Mouse (Mus musculus) lung, embryonic 14.5 days (tissue): ENCODE data around the gene Setd3. TPM values are rescaled to one million over a fixed set of nuclear protein-coding genes. Genes with fewer than 3 reads are reported as not detected.
A peak's percentile ranks its signal among the peaks of the same experiment; 100 is the strongest.

ENCODE experiments used
- ATAC-seq: fragments of 200-750 bp; cut with Nextera tagmentation; 2 replicates; pipeline ENCODE4 v1.8.0; 2017; ENCODE audit warnings: mild to moderate bottlenecking, moderate TSS enrichment, moderate library complexity; ENCODE audit not compliant: insufficient read depth
- DNase-seq: peaks from one replicate; pipeline ENCODE4 v3.0.0-alpha.2; 2015
- H3K27ac ChIP-seq: fragments of 300-500 bp; sonication (generic); 2 replicates; pipeline ENCODE4 v1.5.1; 2014; ENCODE audit warnings: low read depth, mild to moderate bottlenecking, moderate library complexity
- H3K27me3 ChIP-seq: fragments of 300-500 bp; sonication (generic); 2 replicates; pipeline ENCODE4 v1.6.1; 2014; ENCODE audit warnings: low read length, control low read depth; ENCODE audit not compliant: insufficient read depth
- H3K36me3 ChIP-seq: fragments of 300-500 bp; sonication (generic); 2 replicates; pipeline ENCODE4 v1.6.1; 2014; ENCODE audit warnings: control low read depth; ENCODE audit not compliant: insufficient read depth
- H3K4me1 ChIP-seq: fragments of 300-500 bp; sonication (generic); 2 replicates; pipeline ENCODE4 v1.6.1; 2014; ENCODE audit warnings: antibody characterized with exemption, control low read depth; ENCODE audit not compliant: insufficient read depth
- H3K4me2 ChIP-seq: fragments of 300-500 bp; sonication (generic); 2 replicates; pipeline ENCODE4 v1.6.1; 2014; ENCODE audit warnings: mild to moderate bottlenecking
- H3K4me3 ChIP-seq: fragments of 300-500 bp; sonication (generic); 2 replicates; pipeline ENCODE4 v1.5.1; 2014; ENCODE audit warnings: low read depth, low read length
- H3K9ac ChIP-seq: fragments of 300-500 bp; sonication (generic); 2 replicates; pipeline ENCODE4 v1.6.1; 2014
- H3K9me3 ChIP-seq: fragments of 300-500 bp; sonication (generic); 2 replicates; pipeline ENCODE4 v1.6.1; 2016; ENCODE audit warnings: low read depth, low read length, control low read depth
- CTCF ChIP-seq: IDR thresholded peaks from 2 replicates; pipeline ENCODE4 v1.5.1; 2016; ENCODE audit warnings: antibody characterized with exemption, low read depth
- WGBS: fragments of 180-500 bp; shearing (Covaris S2); extraction: QIAGEN DNeasy Blood & Tissue Kit; methylation state at CpG from one replicate; pipeline ENCODE4 v1.1.7; 2014; 5-methylcytosine and 5-hydroxymethylcytosine counted together
- polyA plus RNA-seq: library from polyadenylated mRNA; unstranded; fragments of >200 nt; fragmentation: Nextera tagmentation; extraction: Ambion mirVana; gene quantifications from 2 replicates; pipeline ENCODE4 v1.2.1, GENCODE M21; 2014

Setd3 gene
- polyA plus RNA-seq, 1 experiment from 2014 or later, result 68.8 TPM

GRCm38 (mm10) chr12:108179321-108180266 lies 480 bp upstream of the Setd3 start, which contains the start of gene Ccnk:
Gene Ccnk (plus strand): TSS chr12:108179579.
- peaks cover 12% of the 10 kb centered on the region for H3K4me1 ChIP-seq
- ATAC-seq, result peak; percentile 97
- H3K36me3 ChIP-seq, result peaks cover 23% of the 10 kb centered on the region
- H3K4me3 ChIP-seq, result peak within 1 kb of the TSS; percentile 99
- peak within 1 kb of the TSS; percentile 93 for H3K27ac ChIP-seq
- WGBS, result under 1% methylated on average over 82 of the region's 82 CpGs
- H3K9me3 ChIP-seq, result no peaks in the 10 kb centered on the region
- H3K4me2 ChIP-seq, result peak within 1 kb of the TSS; percentile 90
- peak within 1 kb of the TSS; percentile 94 for H3K9ac ChIP-seq
- H3K27me3 ChIP-seq, result no peaks in the 10 kb centered on the region
- DNase-seq, result peak; percentile 100
- TF ChIP-seq CTCF, result peak; percentile 50

GRCm38 (mm10) chr12:108178331-108179245 lies 526 bp downstream of the Setd3 start:
- H3K36me3 ChIP-seq, result peaks cover 13% of the 10 kb centered on the region
- peak; percentile 67 for DNase-seq
- peak overlapping the region; percentile 99 for H3K4me3 ChIP-seq
- peak overlapping the region; percentile 93 for H3K27ac ChIP-seq
- no peaks in the 10 kb centered on the region for H3K27me3 ChIP-seq
- no peaks in the 10 kb centered on the region for H3K9me3 ChIP-seq
- H3K4me1 ChIP-seq, result peaks cover 12% of the 10 kb centered on the region
- H3K4me2 ChIP-seq, result peak overlapping the region; percentile 88
- no peak for TF ChIP-seq CTCF
- peak overlapping the region; percentile 94 for H3K9ac ChIP-seq
- ATAC-seq, result peak; percentile 42
- under 1% methylated on average over 101 of the region's 103 CpGs for WGBS

- Histone ChIP-seq H3K9me3 (no peaks in the 10 kb centered on the region), H3K4me3 (no peak overlapping the region), H3K4me2 (no peak overlapping the region), H3K27ac (no peak overlapping the region), H3K27me3 (no peaks in the 10 kb centered on the region), H3K4me1 (peaks cover 21% of the 10 kb centered on the region), H3K9ac (no peak overlapping the region), H3K36me3 (no peaks in the 10 kb centered on the region)
- DNase-seq (no peak), ATAC-seq (no peak)
- no peak for TF ChIP-seq CTCF
- WGBS, result 62% methylated on average over 3 of the region's 3 CpGs
Observed at GRCm38 (mm10) chr12:108176366-108176765, 2.7 kb downstream of the Setd3 start.

- no peaks in the 10 kb centered on the region for H3K27me3 ChIP-seq
- no peak overlapping the region for H3K4me3 ChIP-seq
- ATAC-seq (no peak), DNase-seq (no peak)
- WGBS, result 51% methylated on average over 8 of the region's 8 CpGs
- H3K9ac ChIP-seq, result no peak overlapping the region
- peaks cover 21% of the 10 kb centered on the region for H3K4me1 ChIP-seq
- no peaks in the 10 kb centered on the region for H3K36me3 ChIP-seq
- no peak overlapping the region for H3K27ac ChIP-seq
- TF ChIP-seq CTCF, result no peak
- H3K9me3 ChIP-seq, result no peaks in the 10 kb centered on the region
- no peak overlapping the region for H3K4me2 ChIP-seq
Observed at GRCm38 (mm10) chr12:108174606-108175505, 4.3 kb downstream of the Setd3 start.

GRCm38 (mm10) chr12:108172639-108173038 lies 6.5 kb downstream of the Setd3 start:
- no peak for TF ChIP-seq CTCF
- Histone ChIP-seq H3K9me3 (no peaks in the 10 kb centered on the region), H3K4me3 (no peak overlapping the region), H3K4me1 (peaks cover 17% of the 10 kb centered on the region), H3K27me3 (no peaks in the 10 kb centered on the region), H3K27ac (no peak overlapping the region), H3K4me2 (no peak overlapping the region), H3K36me3 (no peaks in the 10 kb centered on the region), H3K9ac (no peak overlapping the region)
- no peak for DNase-seq
- ATAC-seq, result no peak
- 50% methylated on average over 4 of the region's 4 CpGs for WGBS

GRCm38 (mm10) chr12:108171336-108171735 lies 7.8 kb downstream of the Setd3 start:
- DNase-seq (peak; percentile 51), ATAC-seq (no peak)
- no peak for TF ChIP-seq CTCF
- Histone ChIP-seq H3K4me1 (peaks cover 13% of the 10 kb centered on the region), H3K4me3 (no peak overlapping the region), H3K9ac (no peak overlapping the region), H3K4me2 (no peak overlapping the region), H3K27ac (no peak overlapping the region), H3K27me3 (no peaks in the 10 kb centered on the region), H3K36me3 (no peaks in the 10 kb centered on the region), H3K9me3 (no peaks in the 10 kb centered on the region)
